Mouse (Mus musculus) spleen, postnatal 10 days (tissue): Measurements from ENCODE around the gene Pou2af1.

Experiments used
- DNase-seq, 2 experiments: peaks; one replicate each; pipeline ENCODE4 v3.0.0; 2021 to 2022; ENCODE audit warnings: low spot score in 2 of 2

Pou2af1 gene

GRCm38 (mm10) chr9:51225636-51226166 lies 12.2 kb downstream of the Pou2af1 start:
- no peak for DNase-seq

GRCm38 (mm10) chr9:51230701-51231389 lies 17.3 kb downstream of the Pou2af1 start:
- DNase-seq = no peak

- no peak for DNase-seq
Observed at GRCm38 (mm10) chr9:51232163-51232562, 18.7 kb downstream of the Pou2af1 start.

GRCm38 (mm10) chr9:51238741-51239385 lies 25.4 kb downstream of the Pou2af1 start:
- no peak for DNase-seq

- DNase-seq = no peak
Observed at GRCm38 (mm10) chr9:51256780-51257502, 43.4 kb downstream of the Pou2af1 start.

- DNase-seq = no peak
Observed at GRCm38 (mm10) chr9:51258426-51258825, 44.9 kb downstream of the Pou2af1 start.

- no peak for DNase-seq
Observed at GRCm38 (mm10) chr9:51268852-51269251, 55.3 kb downstream of the Pou2af1 start.

- no peak for DNase-seq
Observed at GRCm38 (mm10) chr9:51271073-51271472, 57.6 kb downstream of the Pou2af1 start.

GRCm38 (mm10) chr9:51272102-51272501 lies 58.6 kb downstream of the Pou2af1 start:
- no peak for DNase-seq

GRCm38 (mm10) chr9:51273581-51274154 lies 60.2 kb downstream of the Pou2af1 start:
- no peak for DNase-seq

GRCm38 (mm10) chr9:51274678-51275077 lies 61.2 kb downstream of the Pou2af1 start:
- no peak for DNase-seq

GRCm38 (mm10) chr9:51277834-51278498 lies 64.5 kb downstream of the Pou2af1 start:
- DNase-seq = no peak

GRCm38 (mm10) chr9:51278500-51279381 lies 65.2 kb downstream of the Pou2af1 start, which contains the start of gene Colca2:
Gene Colca2 (minus strand): TSS chr9:51278569.
- peak; percentile 13 to 41 for DNase-seq

- DNase-seq = no peak
Observed at GRCm38 (mm10) chr9:51286079-51286478, 72.6 kb downstream of the Pou2af1 start.
